ENCODE assay signal across 9 mouse cellular contexts in genomic region chr2:91254725-91255380, GRCm38 (mm10). TPM values are rescaled to one million over a fixed set of nuclear protein-coding genes. Genes with fewer than 3 reads are reported as not detected.
DNase-seq lines count a peak whose midpoint lies in the region; ATAC-seq and TF ChIP-seq lines count a peak whose summit lies in the region.
"Had no signal": no experiment of that assay in that cellular context is flagged by ENCODE, and none has a peak within 500 bp of the region (broad histone marks: within the 10 kb centered on the region; RNA-seq: fewer than 3 reads in every experiment).

No protein-coding gene starts in this region.

- no peak overlapping the region for H3K27ac ChIP-seq in heart, embryonic 16.5 days (ENCODE audit: low read length)
- no peak overlapping the region for H3K27ac ChIP-seq in hindbrain, embryonic 14.5 days
- H3K27ac ChIP-seq: liver, embryonic 13.5 days; macrophage had no signal

- no peaks in the 10 kb centered on the region for H3K36me3 ChIP-seq in heart, embryonic 16.5 days (ENCODE audit: control insufficient read depth, insufficient read depth)
- H3K36me3 ChIP-seq in hindbrain, embryonic 14.5 days (replicated peaks; ENCODE audit: control insufficient read depth, insufficient read depth) = no peaks in the 10 kb centered on the region
- H3K36me3 ChIP-seq: liver, embryonic 13.5 days had no signal

- H3K4me3 ChIP-seq in heart, embryonic 16.5 days (ENCODE audit: low read length) = no peak overlapping the region; the same call in 1 of the 2 replicates
- no peak overlapping the region for H3K4me3 ChIP-seq in hindbrain, embryonic 14.5 days (replicated peaks; ENCODE audit: low read length)

- TF ChIP-seq CTCF in brain, embryonic 14.5 days (IDR thresholded peaks at IDR 0.05; ENCODE audit: borderline replicate concordance, extremely low read depth, insufficient read depth, insufficient read length) = no peak

- H3K9me3 ChIP-seq in heart, embryonic 16.5 days (replicated peaks; ENCODE audit: control insufficient read depth, low read length) = no peaks in the 10 kb centered on the region
- no peaks in the 10 kb centered on the region for H3K9me3 ChIP-seq in hindbrain, embryonic 14.5 days (ENCODE audit: control insufficient read depth, low read length)
- H3K9me3 ChIP-seq: liver, embryonic 13.5 days had no signal

- no peak for TF ChIP-seq POLR2A in brain, embryonic 14.5 days (IDR thresholded peaks at IDR 0.05; ENCODE audit: borderline replicate concordance, extremely low read depth, insufficient read depth, insufficient read length, poor library complexity, severe bottlenecking)

- H3K4me1 ChIP-seq in heart, embryonic 16.5 days (ENCODE audit: control insufficient read depth, insufficient read depth, low read length) = peaks cover 29% of the 10 kb centered on the region
- H3K4me1 ChIP-seq in hindbrain, embryonic 14.5 days (replicated peaks; ENCODE audit: control insufficient read depth, insufficient read depth, low read length) = peaks cover 36% of the 10 kb centered on the region

- peaks cover 5% of the 10 kb centered on the region; the same call in 1 of the 2 replicates for H3K27me3 ChIP-seq in heart, embryonic 16.5 days (ENCODE audit: control insufficient read depth, insufficient read depth, low read length)
- peaks cover 39% of the 10 kb centered on the region for H3K27me3 ChIP-seq in hindbrain, embryonic 14.5 days (ENCODE audit: control insufficient read depth, insufficient read depth, low read length)

- no peak for ATAC-seq in heart, embryonic 16.5 days (replicated peaks; ENCODE audit: extremely low read depth, insufficient read depth, low FRiP score)
- no peak for ATAC-seq in hindbrain, embryonic 14.5 days (ENCODE audit: low FRiP score)

- no peak for DNase-seq in heart, postnatal 14 days
- DNase-seq in MN1 (ENCODE audit: low spot score) = peak; percentile 64
- DNase-seq in brain, embryonic 14.5 days (ENCODE audit: low read depth) = peak; percentile 64
- no peak for DNase-seq in hindbrain, embryonic 14.5 days (ENCODE audit: low spot score)
- no peak for DNase-seq in ovary, postnatal 36 days (ENCODE audit: low spot score)
- no peak for DNase-seq in spleen, adult 18-20 months
- DNase-seq: liver, embryonic 13.5 days had no signal

- 55% methylated on average over 8 of the region's 8 CpGs for WGBS in heart, embryonic 16.5 days
- WGBS in hindbrain, embryonic 14.5 days = 25% methylated on average over 8 of the region's 8 CpGs

- no peak overlapping the region; the same call in 1 of the 2 replicates for H3K9ac ChIP-seq in heart, embryonic 16.5 days (ENCODE audit: low read length)
- H3K9ac ChIP-seq in hindbrain, embryonic 14.5 days = no peak overlapping the region

- intact Hi-C loops in heart, postnatal 14 days (cut with DNase I) = no loop called here

- H3K4me2 ChIP-seq in heart, embryonic 16.5 days (ENCODE audit: low read depth, low read length) = peak overlapping the region; percentile 71
- H3K4me2 ChIP-seq in hindbrain, embryonic 14.5 days (replicated peaks) = peak overlapping the region; percentile 91

RNA-seq across cellular contexts. Expression of gene Pacsin3, which starts 0.9 kb away (rescaled TPM):
- 60.4 and 64.0 TPM in 2 replicates for polyA plus RNA-seq in heart, embryonic 16.5 days (2015; fragmentation: Nextera tagmentation; extraction: Ambion mirVana)
- total RNA-seq in heart, postnatal 14 days (2021) = 100 to 1,000 TPM; 106 to 109 TPM
- polyA plus RNA-seq in brain, embryonic 14.5 days (2012; rRNA removed) = 17.0 and 20.7 TPM in 2 replicates
- polyA plus RNA-seq in hindbrain, embryonic 14.5 days (2014; fragmentation: Nextera tagmentation; extraction: Ambion mirVana) = 12.9 and 13.5 TPM in 2 replicates

RNA-seq across cellular contexts. Expression of gene Arfgap2, which starts 9.9 kb away (rescaled TPM):
- polyA plus RNA-seq in heart, embryonic 16.5 days (2015; fragmentation: Nextera tagmentation; extraction: Ambion mirVana) = 64.9 and 68.9 TPM in 2 replicates
- 10 to 100 TPM; 59.2 to 62.4 TPM for total RNA-seq in heart, postnatal 14 days (2021)
- polyA plus RNA-seq in brain, embryonic 14.5 days (2012; rRNA removed) = 29.4 and 40.3 TPM in 2 replicates
- 59.6 and 64.0 TPM in 2 replicates for polyA plus RNA-seq in hindbrain, embryonic 14.5 days (2014; fragmentation: Nextera tagmentation; extraction: Ambion mirVana)

RNA-seq across cellular contexts. Expression of gene Ddb2, which starts 18.1 kb away (rescaled TPM):
- polyA plus RNA-seq in heart, embryonic 16.5 days (2015; fragmentation: Nextera tagmentation; extraction: Ambion mirVana) = 11.5 and 11.7 TPM in 2 replicates
- 1 to 10 TPM; 4.6 to 6.3 TPM for total RNA-seq in heart, postnatal 14 days (2021)
- 25.2 and 39.5 TPM in 2 replicates for polyA plus RNA-seq in brain, embryonic 14.5 days (2012; rRNA removed)
- 9.4 and 11.4 TPM in 2 replicates for polyA plus RNA-seq in hindbrain, embryonic 14.5 days (2014; fragmentation: Nextera tagmentation; extraction: Ambion mirVana)

RNA-seq across cellular contexts. Expression of gene Acp2, which starts 52.2 kb away (rescaled TPM):
- 15.0 and 19.2 TPM in 2 replicates for polyA plus RNA-seq in heart, embryonic 16.5 days (2015; fragmentation: Nextera tagmentation; extraction: Ambion mirVana)
- total RNA-seq in heart, postnatal 14 days (2021) = 10 to 100 TPM; 18.1 to 19.7 TPM
- polyA plus RNA-seq in brain, embryonic 14.5 days (2012; rRNA removed) = 33.5 and 41.2 TPM in 2 replicates
- 40.9 and 49.8 TPM in 2 replicates for polyA plus RNA-seq in hindbrain, embryonic 14.5 days (2014; fragmentation: Nextera tagmentation; extraction: Ambion mirVana)

RNA-seq across cellular contexts. Expression of gene Nr1h3, which starts 52.2 kb away (rescaled TPM):
- polyA plus RNA-seq in heart, embryonic 16.5 days (2015; fragmentation: Nextera tagmentation; extraction: Ambion mirVana) = 4.4 and 4.8 TPM in 2 replicates
- 10 to 100 TPM in 1 of 2 experiments, 1 to 10 TPM in 1; 8.6 to 11.8 TPM for total RNA-seq in heart, postnatal 14 days (2021)
- 3.3 and 3.9 TPM in 2 replicates for polyA plus RNA-seq in brain, embryonic 14.5 days (2012; rRNA removed)
- 1.5 and 2.8 TPM in 2 replicates for polyA plus RNA-seq in hindbrain, embryonic 14.5 days (2014; fragmentation: Nextera tagmentation; extraction: Ambion mirVana)

Comparison
In these comparisons a context has a peak if more than half of its experiments do, and no peak if none do; other contexts are left out.
1. DNase-seq: peak in MN1 (single experiment) and brain, embryonic 14.5 days (single experiment); none in heart, postnatal 14 days (0 of 2), hindbrain, embryonic 14.5 days (single experiment), ovary, postnatal 36 days (single experiment) and spleen, adult 18-20 months (0 of 2).